Mouse (Mus musculus) heart, adult 2 months (tissue): ENCODE measurements at regions not wholly inside any gene's neighbourhood (a gene's known extent, or its start where the extent isn't known, plus 50 kb on each side); places are given as distances from the start of the nearest gene placed in this dataset.

ENCODE experiments used
- CTCF ChIP-seq: fragments of 200-600 bp; IDR thresholded peaks from 2 replicates; pipeline ENCODE4 v1.8.1; 2022; ENCODE audit warnings: antibody characterized with exemption, mild to moderate bottlenecking, moderate library complexity
- EP300 ChIP-seq: fragments of 200-500 bp; IDR thresholded peaks from 2 replicates; pipeline ENCODE4 v1.6.1; 2011; ENCODE audit warnings: low read depth, low read length, control low read depth; ENCODE audit not compliant: insufficient read depth
- POLR2A ChIP-seq: fragments of 200-500 bp; IDR thresholded peaks from 2 replicates; pipeline ENCODE4 v1.6.1; 2011; ENCODE audit warnings: mild to moderate bottlenecking, low read depth, low read length, control low read depth; ENCODE audit not compliant: insufficient read depth

DNA sequence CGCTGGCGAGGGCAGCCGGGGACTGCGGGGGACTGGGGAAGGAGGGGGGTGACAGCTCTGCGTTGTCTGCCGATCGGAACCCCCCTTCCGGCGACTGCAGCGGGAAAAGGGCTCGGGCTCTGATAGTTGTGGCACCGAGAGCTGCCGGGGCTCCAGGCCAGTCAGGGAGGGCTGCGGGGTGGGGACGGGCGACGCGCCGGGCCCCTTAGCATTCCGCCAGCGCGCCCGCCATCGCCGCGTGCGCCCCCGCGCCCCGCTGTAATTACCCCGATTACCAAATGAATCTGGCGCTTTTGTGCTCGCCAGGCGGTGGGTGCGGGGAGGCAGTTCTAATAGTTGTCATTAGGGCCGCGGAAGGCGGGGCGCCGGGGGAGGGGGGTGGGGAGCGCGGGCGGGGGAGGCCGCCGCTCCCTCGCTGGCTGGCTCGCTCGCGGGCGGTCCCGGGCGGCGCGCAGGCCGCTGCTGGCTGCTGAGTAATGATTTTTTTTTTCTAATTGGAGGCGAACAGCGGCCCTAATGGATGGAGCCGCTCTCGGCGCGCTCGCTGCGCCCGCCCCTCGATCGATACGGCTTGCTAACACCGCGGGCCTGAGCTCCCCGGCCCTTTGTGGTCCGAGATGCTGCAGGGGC lies 352.8 kb downstream of the Bcor start:
- TF ChIP-seq POLR2A: no peak
- no peak for TF ChIP-seq CTCF
- no peak for TF ChIP-seq EP300
